Mouse (Mus musculus) brain, embryonic 18.5 days (tissue): ENCODE measurements around the gene Tmem81.

ENCODE experiments used
- DNase-seq: peaks from one replicate; pipeline ENCODE4 v3.0.0-alpha.2; 2012; ENCODE audit warnings: low read depth, low spot score

The Tmem81 gene

DNA sequence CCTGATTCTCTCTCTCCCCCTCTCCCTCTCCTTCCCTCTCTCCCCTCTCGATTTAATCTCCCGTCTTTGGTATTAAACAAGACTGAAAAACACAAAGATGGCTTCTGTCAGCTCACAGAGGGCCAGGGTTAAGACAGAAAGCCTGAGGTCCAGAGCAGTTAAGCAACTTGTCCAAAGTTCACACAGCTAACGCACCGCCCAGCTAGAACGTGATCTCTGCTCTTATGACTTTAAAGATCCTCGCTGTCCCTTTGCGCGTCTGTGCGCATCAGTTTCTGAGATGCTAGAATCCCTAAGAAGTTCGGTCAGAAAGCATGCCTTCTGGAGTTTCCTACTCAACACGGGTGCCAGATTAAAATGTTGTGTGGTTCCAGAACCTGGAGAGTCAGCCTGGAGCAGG lies 13.7 kb downstream of the Tmem81 start:
- DNase-seq = no peak

- no peak for DNase-seq
Measured at GRCm38 (mm10) chr1:132520764-132521163, 14.7 kb downstream of the Tmem81 start.

DNA sequence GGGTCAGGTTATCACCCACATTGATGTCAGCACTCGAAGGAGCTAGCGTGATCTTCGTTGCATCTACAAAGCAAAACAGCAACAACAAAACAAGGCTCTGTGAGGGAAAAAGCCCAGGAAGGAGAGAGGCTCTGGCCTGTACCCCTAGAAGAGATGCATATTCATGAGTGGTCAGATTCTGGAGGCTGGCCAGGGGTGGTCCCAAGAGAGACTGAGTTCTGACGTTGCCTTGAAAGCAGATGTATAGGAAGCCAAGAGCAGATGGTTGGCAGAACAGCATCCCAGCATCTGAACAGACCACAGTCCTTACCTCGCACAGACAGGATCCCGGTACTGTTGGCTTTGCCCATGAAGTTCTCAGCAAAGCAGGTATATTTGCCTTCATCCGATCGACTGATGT lies 17.0 kb downstream of the Tmem81 start:
- DNase-seq = no peak

DNA sequence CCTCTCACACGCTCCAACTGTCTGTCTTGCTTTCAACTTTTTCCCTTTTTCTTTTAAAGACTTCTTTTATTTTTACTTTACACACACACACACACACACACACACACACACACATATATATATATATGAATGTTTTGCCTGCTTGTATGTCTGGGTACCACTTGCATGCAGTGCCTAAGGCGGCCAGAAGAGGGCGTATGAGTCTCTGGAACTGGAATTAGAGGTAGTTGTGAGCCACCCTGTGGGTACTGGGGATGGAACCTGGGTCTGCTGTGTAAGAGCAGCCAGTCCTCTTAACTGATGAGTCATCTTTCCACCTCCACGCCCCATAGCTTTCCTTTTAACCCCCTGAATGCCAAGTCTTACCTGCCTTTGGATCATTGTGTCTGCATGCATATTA lies 17.9 kb downstream of the Tmem81 start:
- no peak for DNase-seq

DNA sequence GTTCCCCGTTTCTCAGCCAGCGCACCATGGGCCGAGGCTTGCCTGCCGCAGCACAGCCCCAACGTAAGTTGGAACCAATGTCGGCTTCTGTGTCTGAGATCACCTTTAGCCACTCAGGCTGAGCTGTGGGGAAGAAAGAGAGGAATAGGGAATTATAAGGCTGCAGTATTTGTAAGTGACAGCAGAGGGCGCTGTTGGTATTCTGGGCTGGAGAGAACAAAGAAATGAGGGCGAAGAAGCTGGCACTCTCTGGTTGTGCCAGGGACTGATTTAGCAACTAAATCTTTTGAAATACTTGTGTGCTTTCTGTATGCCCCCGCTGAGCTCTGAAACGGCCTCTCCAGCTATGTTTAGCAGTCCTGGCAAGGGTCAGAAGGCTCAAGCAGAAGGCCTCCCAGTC lies 19.8 kb downstream of the Tmem81 start:
- peak; percentile 75 for DNase-seq

DNA sequence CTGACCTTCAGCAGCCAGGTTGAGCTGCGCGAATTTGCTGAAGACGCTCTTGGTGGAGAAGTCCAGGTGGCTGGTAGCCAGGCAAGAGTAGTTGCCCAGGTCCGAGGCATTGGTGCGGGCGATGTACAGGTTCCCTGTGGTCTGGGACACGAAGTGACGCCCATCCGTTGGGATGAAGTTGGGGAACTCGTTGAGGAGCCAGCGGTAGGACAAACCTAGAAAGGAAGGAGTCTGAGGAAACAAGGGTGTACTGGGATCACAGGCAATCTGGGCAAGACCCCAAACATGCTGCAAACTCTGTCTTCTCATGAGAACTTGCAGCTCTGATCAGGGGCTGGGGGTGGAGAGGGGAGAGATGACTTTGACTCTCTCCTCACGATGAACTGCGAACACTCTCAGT lies 22.0 kb downstream of the Tmem81 start:
- no peak for DNase-seq

GRCm38 (mm10) chr1:132528647-132529334 lies 22.8 kb downstream of the Tmem81 start:
- DNase-seq = no peak

DNA sequence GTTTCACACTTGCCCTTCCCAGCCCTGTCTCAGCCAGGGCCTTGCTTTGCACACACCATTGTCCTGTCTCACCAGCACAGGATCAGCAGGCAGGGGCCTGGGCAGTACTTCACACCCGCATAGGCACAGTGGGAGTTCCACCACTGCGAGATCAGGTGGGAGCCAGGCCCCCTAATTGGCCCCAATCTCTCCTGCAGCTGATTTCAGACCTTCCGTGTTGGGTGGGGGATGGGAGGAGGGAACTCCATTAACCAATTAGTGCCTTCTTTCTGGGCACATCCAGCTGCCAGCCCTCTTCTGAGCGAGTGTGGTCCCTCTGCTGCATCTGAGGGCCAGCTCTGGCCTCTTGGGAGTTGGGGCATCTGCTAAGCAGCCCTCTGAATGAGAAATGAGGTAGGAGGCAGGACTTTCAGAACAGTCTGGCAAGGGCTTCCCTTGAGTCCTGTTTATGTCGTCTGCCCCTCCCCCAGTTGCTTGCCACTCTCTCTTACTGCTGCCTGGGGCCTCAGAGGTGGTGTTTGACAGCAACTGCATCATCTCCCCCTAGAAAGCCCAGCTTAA lies 24.7 kb downstream of the Tmem81 start:
- DNase-seq = no peak

- DNase-seq = no peak
Measured at GRCm38 (mm10) chr1:132532521-132532920, 26.5 kb downstream of the Tmem81 start.

GRCm38 (mm10) chr1:132533840-132534239 lies 27.8 kb downstream of the Tmem81 start:
- DNase-seq = no peak

- no peak for DNase-seq
Measured at GRCm38 (mm10) chr1:132535541-132535940, 29.5 kb downstream of the Tmem81 start.

DNA sequence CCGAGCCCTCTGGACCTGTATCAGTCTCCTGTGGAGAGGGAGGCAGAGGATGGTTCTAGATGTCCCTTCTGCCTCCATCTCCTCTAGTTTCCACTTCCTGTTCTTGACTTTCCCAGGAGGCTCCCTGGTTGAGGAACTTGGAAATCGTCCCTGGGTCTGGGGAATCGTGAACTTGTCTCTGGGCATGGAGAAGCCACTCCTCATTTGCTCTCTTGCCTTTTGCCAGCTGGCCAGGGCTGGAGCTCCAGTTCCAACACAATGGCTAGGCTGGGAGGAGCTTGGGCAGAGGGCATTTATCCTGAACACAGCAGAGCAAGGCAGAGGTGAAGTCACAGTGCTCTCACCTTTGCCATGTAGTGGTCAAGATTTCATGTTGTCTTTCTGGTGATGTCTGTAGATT lies 30.4 kb downstream of the Tmem81 start:
- no peak for DNase-seq

DNA sequence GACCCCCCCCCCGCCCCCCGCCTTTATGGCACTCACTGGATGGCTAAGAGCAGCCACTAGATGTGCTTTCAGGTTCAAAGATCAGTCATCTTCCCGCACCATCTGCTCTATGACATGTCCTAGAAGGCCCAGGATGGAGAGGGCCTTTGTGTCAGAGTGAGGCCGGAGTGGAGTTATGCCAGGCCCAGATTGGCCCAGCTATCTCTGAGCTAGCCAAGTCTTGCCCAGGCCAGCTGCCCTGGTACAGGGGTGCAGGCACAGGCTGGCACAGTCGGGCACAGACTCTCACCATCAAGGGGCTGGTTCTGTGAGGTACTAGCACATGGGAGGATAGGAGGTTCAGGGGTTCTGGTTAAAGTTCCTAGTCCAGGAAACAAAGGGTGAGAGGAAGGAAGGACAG lies 31.7 kb downstream of the Tmem81 start:
- DNase-seq = no peak

GRCm38 (mm10) chr1:132540701-132541100 lies 34.7 kb downstream of the Tmem81 start:
- no peak for DNase-seq

- no peak for DNase-seq
Measured at GRCm38 (mm10) chr1:132541171-132541823, 35.3 kb downstream of the Tmem81 start.

DNA sequence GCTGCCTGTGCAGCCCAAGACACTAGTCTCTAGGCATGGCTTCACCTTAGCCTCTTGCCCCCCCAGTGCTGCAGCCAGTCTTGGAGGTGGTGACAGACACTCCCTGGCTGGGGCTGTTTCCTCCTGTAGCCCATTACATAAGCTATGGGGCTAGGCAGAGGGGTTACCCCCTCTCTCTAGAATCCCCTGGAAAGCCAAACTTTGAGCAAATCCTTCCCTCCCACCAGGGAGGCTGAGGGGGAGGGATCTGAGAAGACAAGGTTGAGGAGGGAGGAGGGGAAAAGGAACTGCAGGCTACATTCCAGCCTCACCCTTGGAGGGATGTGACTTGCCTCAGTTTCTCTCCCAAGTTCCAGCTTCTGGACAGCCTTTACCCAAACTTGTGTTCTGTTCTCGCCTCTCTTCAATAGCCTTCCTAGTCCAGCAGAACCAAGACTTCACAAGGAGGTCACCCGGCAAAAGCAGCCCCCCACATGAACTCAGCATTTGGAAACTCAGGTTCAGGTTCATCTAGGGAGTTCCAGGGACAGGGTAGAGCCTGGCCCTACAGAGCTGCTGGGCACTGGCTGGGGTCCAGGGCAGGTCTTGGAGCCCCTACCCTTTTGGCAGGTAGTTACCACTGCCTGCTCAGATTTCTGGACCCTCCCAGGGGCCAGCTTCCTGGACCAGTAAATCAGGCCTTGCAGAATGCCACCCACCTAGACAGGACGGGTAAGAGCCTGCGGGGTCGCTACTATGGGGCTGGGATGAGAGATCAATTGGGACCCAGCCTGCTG lies 36.0 kb downstream of the Tmem81 start:
- DNase-seq = no peak

DNA sequence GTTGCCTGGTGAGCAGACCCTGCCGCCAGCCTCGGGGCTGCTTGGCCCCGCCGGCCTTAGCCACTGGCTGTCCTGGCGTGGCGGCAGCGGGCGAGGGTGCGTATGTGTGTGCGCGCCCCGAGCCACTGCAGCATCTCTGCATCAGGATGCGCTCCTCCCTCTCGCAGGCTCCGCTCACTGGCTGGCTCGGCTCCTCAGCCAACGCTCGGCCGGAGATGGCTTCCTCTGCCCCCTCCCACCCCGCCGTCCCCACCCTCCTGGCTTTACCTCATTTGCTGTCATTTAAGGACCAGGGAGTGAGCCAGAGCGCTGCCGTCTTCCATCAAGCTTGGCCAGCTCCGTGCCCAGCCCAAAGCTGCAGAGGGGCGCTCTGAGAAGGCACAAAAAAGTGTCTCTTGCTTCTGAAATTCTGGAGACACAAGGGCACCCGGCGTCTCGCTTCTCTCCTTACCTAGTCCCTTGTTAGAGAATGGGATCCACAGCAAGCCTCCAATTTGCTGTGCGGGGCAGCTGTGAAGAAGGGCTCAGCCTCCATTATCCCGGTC lies 36.8 kb downstream of the Tmem81 start, which contains the start of gene Cntn2:
Gene Cntn2 (minus strand): TSS at position 495 of the 545 bp plus-strand sequence.
- peak; percentile 62 for DNase-seq

GRCm38 (mm10) chr1:132543789-132544188 lies 37.8 kb downstream of the Tmem81 start:
- no peak for DNase-seq

DNA sequence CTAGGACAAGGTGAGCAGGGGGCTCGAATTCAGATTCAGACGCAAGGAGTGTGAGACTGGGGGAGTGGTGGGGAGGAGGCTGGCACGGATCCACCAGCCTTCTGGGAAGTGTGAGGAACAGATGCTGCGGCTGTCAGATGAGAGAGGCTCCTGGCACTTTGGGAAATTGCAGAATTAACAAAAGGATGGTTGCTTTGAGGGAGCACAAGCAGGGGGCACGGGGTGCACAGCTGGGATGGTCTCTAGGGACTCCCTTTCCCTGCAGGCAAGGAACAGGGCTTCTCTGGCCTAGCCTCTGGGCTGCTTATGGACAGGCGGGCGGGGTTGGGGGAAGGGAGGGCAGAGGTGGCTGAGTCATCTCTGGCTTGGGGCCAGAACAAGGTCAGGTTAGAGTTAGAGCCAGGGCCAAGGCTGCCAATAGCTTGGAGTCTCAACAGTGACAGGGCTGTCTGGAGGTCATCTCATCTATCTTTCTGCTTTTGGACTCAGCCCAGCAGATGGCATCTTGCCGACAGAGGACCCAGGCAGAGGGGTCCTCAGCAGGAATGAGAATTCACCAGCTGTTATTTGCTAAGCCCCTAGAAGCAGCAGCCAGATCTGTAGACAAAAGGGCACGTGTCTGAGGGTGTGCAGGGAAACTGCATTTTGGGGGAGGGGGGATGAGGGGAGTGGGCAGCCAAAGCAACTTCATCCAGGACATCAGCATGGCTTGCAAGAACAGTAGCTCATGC lies 52.0 kb downstream of the Tmem81 start:
- no peak for DNase-seq
